Mouse (Mus musculus) layer of hippocampus, adult 11-12 months (tissue): ENCODE results near the gene Calu.
"Not testable (repeated sequence)": the region's sequence is repeated elsewhere in the genome, so short reads cannot be mapped to it uniquely, and the experiment has no call there.

Experiments used
- DNase-seq: peaks from one replicate; pipeline ENCODE4 v3.0.0; 2022; ENCODE audit warnings: low spot score

Gene Calu

DNA sequence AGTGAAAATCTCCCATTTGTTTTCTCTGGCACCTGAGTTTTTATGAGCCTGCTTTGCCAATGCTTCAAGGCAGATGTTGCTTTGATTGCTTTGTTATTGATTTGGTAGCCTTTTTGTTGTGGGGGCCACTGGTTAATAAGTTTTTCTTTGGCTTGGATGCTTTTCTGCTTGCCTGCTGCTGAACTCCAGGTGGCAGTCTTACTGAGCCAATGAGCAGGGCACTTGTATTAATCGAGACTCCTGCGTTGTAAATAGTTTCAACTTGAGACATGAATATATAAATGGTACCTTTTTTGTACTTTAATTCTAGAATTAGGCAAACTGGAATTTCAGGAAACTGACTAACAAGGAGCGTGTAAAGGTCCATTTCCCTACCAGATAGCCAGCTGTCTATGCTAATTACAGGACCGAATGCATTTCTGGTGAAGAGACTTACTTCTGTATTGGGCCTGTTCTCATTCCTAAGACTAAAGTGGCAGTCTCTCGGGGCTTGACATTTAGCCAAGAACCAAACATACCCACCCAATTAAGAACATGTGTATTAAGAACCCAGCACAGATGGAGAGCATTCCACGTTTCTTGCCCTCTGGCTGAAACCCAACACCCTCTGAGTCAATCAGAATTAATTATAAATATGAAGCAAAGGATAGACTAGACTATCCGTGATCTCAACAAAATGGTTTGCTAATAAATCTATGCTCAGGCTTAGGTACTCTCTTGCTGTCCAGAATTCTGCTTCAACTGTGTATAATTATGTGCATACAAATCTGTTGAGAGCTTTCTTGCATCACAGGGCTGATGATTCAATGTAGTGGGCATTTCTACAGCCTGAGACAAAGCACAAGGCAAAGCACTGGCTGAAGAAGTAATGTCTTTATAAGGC is 14.6 kb downstream of the Calu start:
- DNase-seq: peak; percentile 19

DNA sequence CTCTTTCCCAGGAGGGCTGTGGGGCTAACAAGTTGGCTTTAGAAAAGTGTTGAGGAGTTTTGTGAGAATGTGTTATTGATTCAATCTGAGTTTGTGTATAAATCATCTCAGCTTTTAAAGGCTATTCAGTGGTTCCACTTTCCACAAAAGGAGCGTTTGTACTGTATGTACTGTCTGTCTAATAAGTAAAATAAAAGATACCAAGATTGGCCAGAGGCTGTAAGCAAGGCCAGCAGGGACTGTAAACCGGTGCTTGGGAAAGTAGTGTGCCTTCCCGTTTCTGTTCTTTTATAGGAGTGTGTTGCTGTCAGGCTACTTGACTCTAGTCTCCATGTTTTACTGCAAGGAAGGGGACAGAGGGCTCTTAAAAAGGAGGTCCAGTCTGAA is 15.3 kb downstream of the Calu start:
- no peak for DNase-seq

DNA sequence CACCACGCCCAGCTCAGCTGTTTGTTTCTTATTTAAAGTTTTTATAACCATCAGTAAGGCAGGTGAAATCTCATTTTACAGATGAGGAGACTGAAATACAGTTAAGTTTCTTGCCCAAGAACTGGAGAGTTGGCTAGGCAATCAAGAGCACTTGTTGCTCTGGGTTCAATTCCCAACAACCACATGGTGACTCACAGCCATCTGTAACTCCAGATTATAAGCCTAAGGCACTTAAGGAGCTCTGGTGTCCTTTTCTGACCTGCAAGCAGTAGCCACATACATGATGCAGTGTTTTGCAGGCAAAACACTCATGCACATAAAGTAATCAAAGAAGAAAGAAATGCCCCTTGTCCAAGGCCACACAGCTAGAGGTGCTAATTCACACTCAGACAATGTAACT is 17.4 kb downstream of the Calu start:
- no peak for DNase-seq

DNA sequence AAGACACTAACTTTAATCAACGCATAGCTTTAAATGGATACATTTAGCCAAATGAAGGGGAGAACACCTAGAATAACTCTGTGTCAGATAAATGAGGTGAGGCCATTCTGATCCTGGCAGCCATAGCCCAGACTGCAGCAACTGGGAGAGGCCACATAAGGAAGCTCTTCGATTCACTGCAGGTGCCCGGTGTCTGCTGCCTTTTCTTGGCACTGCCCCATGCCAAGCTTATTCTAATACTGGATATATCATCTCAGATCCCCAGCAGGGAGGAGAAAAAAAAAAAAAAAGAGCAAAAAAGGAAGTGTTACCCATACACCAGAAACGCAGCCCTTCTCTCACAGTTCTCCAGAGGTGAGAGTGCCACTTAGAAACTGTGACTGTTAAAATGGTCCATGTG is 29.5 kb downstream of the Calu start:
- no peak for DNase-seq

DNA sequence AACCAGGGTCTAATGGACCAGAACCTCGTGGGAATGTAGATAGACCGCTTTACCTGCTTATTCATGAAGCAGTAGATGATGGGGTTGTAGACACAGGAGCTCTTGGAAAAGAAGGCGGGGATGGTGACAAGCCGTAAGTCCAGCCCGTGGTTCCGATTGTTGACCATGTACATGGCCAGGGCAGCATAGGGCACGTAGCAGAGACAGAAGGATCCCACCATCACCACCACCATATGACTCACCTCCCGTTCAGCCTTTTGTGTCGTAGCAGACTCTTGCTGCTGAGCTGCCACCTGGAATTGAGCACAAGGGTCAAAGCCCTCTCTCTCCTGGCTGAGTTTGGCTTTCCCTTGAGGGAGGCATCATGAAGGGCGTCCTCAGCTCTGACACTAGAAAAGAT is 30.8 kb downstream of the Calu start:
- DNase-seq: no peak

DNA sequence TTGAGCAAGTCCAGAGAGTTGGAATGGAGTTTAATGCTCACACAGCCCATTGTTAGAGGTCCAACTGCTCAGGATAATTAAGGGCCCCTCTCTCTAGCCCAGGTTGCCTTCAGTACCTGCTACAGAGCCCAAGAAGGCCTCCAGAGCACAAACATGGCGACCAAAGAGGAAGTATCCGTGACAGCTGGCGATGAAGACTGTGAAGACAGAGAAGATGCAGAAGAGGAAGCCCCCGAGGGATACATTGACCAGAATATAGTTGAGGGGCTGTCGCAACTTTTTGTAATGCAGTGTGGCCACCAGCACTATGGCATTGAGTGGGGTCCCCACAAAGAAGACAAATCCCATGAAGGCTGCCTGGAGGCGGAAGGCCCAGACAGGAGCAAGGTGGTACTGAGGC is 32.1 kb downstream of the Calu start:
- DNase-seq: no peak

DNA sequence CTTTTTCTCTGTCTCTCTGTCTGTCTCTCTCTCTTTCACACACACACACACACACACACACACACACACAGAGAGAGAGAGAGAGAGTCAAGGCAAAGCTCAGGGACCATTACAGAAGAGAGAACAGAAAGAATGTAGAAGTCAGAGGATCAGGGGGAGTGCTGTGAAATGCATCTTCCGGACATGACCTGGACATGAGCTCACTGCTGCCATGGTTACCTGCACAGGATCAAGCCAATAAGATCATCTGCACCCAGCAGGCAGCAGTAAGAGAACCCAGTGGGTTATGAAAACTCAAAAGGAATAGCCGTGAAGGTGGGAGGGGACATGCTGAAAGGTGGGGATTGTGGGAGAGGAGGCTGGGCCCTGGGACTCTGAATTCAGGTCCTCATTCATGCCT is 34.6 kb downstream of the Calu start:
- no peak for DNase-seq

DNA sequence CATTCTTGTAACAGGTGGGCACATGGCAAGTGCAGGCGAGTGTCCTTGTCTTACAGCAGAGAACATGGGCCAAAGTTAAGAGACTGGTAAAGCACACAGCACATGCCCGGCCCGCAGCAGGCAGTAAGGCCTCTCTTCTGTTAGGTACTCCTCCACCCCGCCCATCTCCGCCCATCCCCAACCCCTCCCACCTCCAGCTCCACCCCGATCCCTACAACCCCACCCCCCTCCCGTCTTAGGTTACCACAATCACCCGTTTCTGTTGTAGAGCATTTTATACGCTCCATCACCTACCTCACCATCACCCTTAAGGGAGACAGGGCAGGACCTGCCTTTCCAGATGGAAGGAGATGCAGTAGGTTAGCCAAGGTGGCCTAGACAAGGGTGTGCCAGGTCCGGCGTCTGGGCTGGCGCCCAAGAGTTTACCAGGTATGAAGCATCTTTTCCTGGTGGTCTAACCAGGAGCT is 40.2 kb downstream of the Calu start, which contains the start of gene Opn1sw:
Opn1sw (minus strand) TSS at position 417 of the 467 bp plus-strand sequence.
- no peak for DNase-seq

DNA sequence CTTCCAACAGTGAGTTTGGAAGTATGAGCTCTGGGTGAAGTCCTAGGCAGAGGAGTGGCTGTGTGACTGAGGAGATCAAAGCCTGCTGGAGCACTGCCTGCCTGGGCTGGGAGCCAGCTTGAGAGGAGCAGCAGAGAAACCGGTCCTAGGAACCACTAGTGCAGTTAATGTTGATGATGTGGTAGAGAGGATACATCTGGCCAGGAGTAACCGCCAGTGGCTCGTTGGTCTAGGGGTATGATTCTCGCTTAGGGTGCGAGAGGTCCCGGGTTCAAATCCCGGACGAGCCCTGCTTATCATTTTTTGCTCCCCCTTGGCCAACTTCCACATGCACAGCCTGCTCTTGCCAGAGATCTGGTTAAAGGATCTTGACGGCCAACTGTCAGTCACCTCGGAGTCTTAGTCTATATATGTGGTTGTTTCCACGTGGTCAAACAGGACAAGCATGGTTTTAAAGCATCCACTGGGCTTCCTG is 40.8 kb downstream of the Calu start:
- peak; percentile 81 for DNase-seq

DNA sequence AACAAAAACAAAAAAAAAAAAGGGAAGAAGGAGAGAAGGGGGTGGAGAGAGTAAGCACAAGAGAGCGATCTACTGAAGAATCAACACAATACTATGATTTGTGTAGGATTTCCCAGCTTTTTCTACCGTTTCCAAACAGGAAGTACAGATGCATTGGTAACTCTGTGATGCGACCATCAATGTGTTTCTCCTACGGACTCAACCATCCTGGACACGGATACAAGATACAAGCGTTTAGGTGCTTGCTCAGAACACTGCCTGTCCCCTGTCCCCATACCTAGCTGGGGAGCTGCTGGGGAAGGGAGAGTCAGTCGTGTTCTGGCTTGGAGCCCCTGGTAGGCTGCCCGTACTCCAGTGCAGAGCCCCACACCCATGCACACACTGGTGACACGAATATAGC is 41.6 kb downstream of the Calu start:
- DNase-seq: no peak

DNA sequence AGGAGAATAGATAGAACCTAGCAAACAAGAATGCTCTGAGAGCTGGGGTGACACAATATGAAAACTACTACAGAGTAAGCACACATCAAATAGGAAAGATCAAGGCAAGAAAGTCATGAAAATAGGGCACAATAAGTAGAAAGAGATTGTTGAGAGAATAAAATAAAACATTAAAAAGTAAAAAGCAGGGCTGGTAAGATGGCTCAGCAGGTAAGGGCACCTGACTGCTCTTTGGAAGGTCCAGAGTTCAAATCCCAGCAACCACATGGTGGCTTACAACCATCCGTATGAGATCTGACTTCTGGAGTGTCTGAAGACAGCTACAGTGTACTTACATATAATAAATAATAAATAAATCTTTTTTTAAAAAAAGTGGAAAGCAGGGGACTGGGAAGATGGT is 42.6 kb downstream of the Calu start:
- not testable (repeated sequence) for DNase-seq

DNA sequence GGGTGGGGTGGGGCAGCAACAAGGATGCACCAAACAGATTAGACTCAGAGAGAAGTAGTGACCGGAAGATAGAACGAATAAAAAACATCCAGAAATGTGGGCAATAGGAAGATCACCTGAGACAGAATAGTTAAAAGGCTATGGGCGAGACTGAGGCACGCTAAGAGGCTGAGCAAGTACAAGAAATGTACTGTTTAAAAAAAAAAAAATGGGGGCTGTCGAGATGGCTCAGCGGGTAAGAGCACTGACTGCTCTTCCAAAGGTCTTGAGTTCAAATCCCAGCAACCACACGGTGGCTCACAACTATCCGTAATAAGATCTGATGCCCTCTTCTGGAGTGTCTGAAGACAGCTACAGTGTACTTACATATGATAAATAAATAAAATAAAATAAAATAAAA is 43.4 kb downstream of the Calu start:
- not testable (repeated sequence) for DNase-seq

DNA sequence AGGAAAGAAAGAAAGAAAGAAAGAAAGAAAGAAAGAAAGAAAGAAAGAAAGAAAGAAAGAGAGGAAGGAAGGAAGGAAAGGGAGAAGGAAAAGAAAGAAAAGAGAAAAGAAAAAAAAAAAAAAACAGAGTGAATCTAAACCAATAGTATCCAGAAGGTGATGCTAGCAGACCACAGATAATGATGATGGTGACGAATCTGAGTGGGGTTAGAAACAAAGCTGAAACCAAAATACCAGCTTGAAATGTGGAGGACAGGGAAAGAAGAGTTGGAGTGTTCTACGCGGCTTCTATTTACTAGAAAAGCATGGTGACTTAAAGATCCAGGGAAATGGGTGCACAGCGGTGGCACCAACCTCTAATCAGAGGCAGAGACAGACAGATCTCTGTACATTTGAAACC is 43.9 kb downstream of the Calu start:
- no peak for DNase-seq

DNA sequence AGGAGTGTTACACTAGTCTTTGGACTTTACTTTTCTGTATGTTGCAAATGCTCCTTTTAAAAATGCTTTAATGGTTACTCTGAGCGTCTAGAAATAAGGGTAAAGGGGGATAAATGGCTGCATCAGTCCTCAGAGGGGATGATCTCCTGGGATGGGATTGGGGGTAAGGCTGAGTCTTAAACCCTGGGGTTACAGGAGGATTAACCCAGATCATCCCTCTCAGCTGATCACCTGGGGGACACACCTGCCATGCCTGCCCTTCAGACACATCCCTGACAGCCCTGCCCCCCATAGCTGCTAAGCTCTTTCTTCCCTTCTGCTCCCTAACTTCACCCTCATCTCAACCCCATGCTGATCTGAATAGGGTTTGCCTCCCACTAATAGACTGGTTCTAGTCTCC is 46.4 kb downstream of the Calu start:
- no peak for DNase-seq

DNA sequence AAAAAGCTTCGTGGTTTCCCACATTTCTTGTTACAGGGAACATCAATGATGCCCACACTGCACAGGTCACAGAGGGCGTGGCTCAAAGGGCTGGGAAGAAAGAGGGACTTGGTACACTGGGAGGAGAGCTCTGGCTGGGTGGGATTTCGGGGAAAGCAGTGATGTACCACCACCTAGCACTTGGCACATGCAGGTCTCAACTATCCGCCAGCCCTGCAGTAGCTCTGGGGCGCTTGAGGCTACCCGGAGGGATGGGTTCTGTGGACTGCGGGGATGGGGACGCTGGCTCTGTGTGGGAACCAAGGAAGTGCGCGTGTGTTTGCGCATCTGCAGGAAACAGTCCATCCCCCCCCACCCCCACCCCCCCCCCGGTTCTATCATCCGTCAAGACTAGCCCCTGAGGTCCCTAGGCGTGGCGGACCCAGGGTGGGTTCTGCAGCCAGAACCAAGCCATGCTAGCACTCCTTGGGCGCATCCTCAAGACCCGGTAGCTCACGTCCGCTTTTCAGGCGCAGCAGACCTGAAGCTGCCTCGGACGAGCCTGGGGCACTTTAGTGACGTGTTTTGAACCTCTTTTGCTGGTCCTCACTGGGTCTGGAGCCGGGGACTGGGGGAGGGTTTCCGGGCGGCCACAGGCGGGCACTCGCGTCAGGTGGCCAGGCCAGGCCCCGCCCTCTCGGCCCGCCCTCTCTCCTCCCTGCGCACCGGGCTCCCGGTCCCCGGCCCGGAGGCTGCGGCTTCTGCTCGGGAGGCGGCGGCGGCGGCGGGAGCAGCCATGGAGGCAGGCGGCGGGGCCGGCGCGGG is 48.2 kb downstream of the Calu start, which contains the start of gene Ccdc136:
Ccdc136 (plus strand) TSS at position 400 of the 804 bp plus-strand sequence.
- peak; percentile 78 for DNase-seq

DNA sequence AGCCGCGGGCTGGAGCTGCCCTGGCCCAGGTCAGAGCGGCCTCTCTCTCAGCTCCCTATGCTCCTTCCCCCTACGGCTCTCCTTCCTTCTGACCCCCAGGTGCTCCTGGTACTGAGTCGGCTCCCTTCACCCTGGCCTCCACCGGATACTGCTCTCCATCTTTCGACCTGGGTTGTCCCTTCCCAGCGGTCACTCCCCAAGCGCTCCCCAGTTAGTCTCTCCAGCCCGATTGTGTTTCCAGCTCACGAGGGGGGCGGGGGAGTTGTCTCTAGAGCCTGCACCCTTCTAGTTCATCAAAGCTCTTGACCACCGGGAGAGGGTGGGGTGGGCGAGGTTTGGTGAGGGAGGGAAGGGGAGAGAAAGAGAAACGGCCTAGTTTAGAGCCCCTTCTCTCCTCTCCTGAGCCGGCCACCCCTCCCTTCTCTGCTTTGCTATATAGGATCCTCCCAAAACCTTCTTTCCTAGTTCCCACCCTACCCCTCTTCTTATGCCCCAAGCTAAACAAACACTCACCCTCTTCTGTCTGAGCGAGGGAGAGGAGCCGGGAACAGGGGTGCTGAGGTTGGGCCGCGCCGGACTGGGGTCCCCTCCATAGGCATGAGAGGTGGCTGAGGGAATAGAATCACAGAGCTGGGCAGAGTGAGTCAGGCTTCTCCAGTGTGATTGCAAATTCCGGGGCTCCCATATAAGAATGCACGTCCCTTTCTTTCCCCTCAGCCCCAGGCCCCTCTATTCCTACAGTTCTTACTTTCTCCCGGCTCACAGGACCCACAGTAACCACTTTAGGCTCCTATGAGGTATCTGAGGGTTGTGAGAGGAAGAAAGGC is 49.1 kb downstream of the Calu start:
- no peak for DNase-seq

DNA sequence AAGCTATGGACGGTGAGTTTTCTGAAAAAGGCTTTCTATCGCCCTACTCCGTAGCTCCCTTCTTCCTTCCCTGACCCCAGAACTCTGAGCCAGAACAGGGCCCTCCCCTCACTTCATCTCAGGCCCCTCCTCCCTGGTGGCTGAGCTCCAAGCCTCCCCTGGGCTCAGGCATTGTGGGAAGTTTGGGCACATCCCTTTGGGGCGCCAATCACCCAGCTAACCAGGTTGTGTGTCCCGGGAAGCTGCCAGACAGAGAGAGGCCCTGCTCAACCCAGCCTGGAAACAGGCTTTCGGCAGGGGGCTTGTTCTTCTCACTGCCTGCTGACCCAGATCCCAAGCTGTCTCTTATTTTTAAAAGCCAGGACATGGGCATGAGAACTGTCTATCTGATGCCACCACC is 49.7 kb downstream of the Calu start:
- peak; percentile 40 for DNase-seq

DNA sequence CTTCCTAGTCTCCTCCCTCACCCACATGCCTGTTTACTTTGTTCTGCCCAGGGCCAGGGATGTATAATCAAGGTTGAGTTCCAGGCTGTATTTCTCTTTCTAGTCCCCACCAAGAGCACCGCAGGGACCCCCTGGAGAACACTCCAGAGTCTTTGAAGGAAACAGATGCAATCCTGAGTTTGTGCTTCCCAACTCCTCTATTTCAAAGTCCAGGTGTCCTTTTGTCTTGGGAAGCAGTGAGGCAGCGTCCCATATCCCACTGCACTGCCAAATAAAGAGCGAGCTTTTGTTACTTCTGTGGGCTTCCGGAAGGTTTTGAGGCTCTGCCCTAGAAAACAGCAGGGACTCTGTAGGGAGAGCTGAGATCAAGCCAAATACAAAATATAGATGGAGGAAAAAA is 52.0 kb downstream of the Calu start:
- no peak for DNase-seq

DNA sequence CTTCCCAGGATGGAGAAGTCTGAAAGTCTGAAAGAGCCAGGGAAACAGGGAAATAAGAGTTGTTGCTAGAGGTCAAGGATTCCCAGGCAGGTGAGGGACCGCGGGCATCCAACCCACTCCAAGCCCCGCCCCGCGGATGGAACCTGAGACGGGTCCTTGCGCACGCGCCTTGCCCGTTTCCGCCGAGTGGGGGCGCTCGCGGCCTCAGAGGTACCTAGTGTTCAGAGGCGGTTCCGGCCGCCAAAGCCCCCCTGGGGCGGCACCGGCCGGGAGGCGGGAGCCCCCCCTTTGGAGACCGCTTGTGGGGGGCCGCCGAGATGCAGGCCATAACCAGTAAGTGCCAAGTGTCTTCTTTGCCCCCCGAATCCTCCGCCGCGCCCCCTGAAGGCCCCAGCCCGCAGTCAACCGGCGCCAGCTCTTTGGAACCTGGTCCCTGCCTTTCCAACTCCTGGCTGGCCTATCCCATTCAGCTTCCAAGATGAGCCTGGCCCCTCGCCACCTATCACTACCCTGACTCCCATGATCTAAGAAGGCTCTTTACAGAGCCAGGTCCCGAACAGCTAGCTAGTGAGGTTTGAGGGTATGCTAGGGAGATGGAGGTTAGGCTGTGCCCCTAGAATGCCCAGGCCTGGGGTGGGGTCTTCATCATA is 54.9 kb downstream of the Calu start:
- peak; percentile 39 for DNase-seq

DNA sequence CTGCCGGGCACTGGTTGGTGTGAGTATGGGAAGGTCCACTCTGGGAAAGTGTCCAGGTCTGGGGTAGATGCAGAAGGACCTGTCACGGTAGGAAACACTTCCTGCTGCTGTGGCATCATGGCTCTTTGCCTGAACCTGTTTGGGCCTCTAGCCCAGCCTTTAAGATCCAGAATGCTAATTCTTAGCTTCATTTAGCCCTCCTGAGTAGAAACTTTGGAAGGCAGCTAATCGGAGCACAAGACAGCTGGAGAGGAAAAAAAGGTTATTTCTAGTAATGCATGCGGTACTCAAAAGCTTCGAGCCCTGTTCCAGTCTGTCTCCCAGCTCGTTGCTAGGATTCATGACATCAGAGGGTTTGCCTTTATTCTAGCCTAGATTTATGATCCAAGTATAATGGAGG is 58.5 kb downstream of the Calu start:
- DNase-seq: no peak

DNA sequence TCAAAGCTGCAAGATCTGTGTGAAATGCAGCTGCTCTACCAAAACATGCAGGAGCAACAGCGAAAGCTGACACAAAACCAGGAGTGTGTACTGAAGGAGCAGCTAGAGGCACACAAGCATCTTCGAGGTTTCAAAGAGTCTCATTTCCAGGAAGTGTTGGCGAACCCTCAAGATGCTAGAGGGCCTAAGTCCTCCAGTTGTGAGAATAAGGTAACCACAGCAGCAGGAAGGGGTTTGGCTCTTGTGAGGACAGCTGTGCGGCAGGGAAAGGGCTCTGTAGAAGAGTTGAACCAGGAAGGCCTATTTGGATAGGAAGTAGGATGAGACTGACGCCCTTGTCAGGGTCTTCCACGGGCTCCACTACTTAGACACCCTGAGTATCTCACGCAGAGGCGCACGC is 67.6 kb downstream of the Calu start:
- no peak for DNase-seq

DNA sequence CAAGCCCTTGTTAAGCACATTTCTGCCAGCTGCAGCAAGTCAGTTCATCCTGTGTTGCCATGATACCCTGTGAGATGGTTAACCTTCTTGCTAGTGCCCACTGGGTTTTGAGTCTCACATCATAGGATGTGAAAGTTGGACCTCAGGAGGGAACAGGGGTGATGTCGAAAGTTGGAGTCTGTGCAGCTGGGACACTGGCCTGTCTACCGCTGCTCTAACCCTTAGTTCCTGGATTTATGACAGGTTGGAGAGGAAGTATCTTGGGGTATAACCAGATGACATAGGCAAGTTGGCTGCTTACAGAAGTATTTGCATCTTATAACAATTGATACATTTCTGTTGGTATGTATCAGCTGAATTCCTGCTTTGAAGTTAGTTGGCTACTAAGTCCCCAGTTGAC is 72.7 kb downstream of the Calu start:
- DNase-seq: no peak
